In the genomic region with DNA sequence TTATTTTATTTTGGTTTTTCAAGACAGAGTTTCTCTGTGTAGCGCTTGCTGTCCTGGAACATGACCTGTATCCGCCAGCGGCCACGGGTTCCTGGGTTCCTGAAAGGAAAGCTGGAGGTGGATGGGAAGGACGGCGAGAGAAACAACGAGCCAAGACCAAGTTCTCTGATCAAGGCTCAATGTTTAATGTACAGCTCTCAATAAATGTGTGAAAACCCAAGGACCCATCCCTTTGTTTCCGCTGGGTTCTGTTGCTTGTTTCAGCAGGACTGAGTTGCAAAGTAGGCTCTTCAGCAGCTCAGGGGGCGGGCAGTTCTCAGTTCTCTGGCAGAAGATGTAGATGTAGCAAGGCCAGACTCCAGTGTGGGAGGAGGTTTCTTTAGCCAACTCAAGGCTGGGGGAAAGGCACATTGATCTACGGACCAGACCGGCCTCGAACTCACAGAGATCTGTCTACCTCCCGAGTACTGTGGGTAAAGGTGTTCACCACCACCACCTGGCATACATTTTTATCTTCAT, we compare ENCODE assay signal across 16 mouse cellular contexts.
"Had no signal": no experiment of that assay in that cellular context is flagged by ENCODE, and none has a peak within 500 bp of the region (broad histone marks: within the 10 kb centered on the region; RNA-seq: fewer than 3 reads in every experiment).

No protein-coding gene starts in this region.

- H3K36me3 ChIP-seq: neural tube, embryonic 12.5 days; neural tube, embryonic 13.5 days; stomach, embryonic 15.5 days had no signal

- H3K9ac ChIP-seq: neural tube, embryonic 12.5 days; neural tube, embryonic 13.5 days; stomach, embryonic 15.5 days had no signal

- H3K9me3 ChIP-seq: neural tube, embryonic 12.5 days; neural tube, embryonic 13.5 days; stomach, embryonic 15.5 days had no signal

- H3K4me1 ChIP-seq: neural tube, embryonic 12.5 days; neural tube, embryonic 13.5 days; stomach, embryonic 15.5 days had no signal

- DNase-seq: retina, postnatal 1 day; right cerebral cortex, adult 18-20 months; right cerebral cortex, postnatal 14 days; right cerebral cortex, postnatal 25 days; right cerebral cortex, postnatal 4 days; spleen, adult 18-20 months; thymus, adult 18-20 months; thymus, adult 2 months; thymus, postnatal 14 days; thymus, postnatal 25 days; thymus, postnatal 36 days; thymus, postnatal 4 days had no signal

- H3K27ac ChIP-seq: neural tube, embryonic 12.5 days; neural tube, embryonic 13.5 days; stomach, embryonic 15.5 days; stomach, postnatal 0 days had no signal

- H3K27me3 ChIP-seq: neural tube, embryonic 12.5 days; neural tube, embryonic 13.5 days; stomach, embryonic 15.5 days had no signal

- H3K4me2 ChIP-seq: neural tube, embryonic 12.5 days; neural tube, embryonic 13.5 days; stomach, embryonic 15.5 days had no signal

- H3K4me3 ChIP-seq: neural tube, embryonic 12.5 days; neural tube, embryonic 13.5 days; stomach, embryonic 15.5 days had no signal
